Mouse (Mus musculus) spleen, embryonic (tissue): ENCODE results near the gene Rbp2.

Experiments used
- CTCF ChIA-PET: fragments of 350-600 bp; sonication (Branson Sonifier 250); formaldehyde crosslinking; loops from one replicate; lab custom pipeline; 2022; lab: Charles Lee

Rbp2 gene

GRCm38 (mm10) chr9:98485815-98486214, at the start of gene Rbp2:
Gene Rbp2 (plus strand): TSS chr9:98486115.
- CTCF ChIA-PET: no interaction called here

- CTCF ChIA-PET: no interaction called here
Observed at GRCm38 (mm10) chr9:98437819-98438218, 48.1 kb upstream of the Rbp2 start.

- CTCF ChIA-PET: no interaction called here
Observed at GRCm38 (mm10) chr9:98439091-98439490, 46.8 kb upstream of the Rbp2 start.

GRCm38 (mm10) chr9:98442638-98443037, 43.3 kb upstream of the Rbp2 start:
- CTCF ChIA-PET: no interaction called here

- CTCF ChIA-PET: no interaction called here
Observed at GRCm38 (mm10) chr9:98445359-98446149, 40.4 kb upstream of the Rbp2 start.

GRCm38 (mm10) chr9:98450976-98451375, 34.9 kb upstream of the Rbp2 start:
- CTCF ChIA-PET: no interaction called here

GRCm38 (mm10) chr9:98466709-98467108, 19.2 kb upstream of the Rbp2 start:
- CTCF ChIA-PET: no interaction called here

GRCm38 (mm10) chr9:98480172-98480749, 5.7 kb upstream of the Rbp2 start:
- CTCF ChIA-PET: no interaction called here

- CTCF ChIA-PET: no interaction called here
Observed at GRCm38 (mm10) chr9:98482256-98482655, 3.7 kb upstream of the Rbp2 start.

GRCm38 (mm10) chr9:98485020-98485419, 895 bp upstream of the Rbp2 start:
- CTCF ChIA-PET: no interaction called here

- CTCF ChIA-PET: no interaction called here
Observed at GRCm38 (mm10) chr9:98487273-98487672, 1.4 kb downstream of the Rbp2 start.

GRCm38 (mm10) chr9:98489532-98489931, 3.6 kb downstream of the Rbp2 start:
- CTCF ChIA-PET: no interaction called here

GRCm38 (mm10) chr9:98490128-98490527, 4.2 kb downstream of the Rbp2 start:
- CTCF ChIA-PET: no interaction called here

GRCm38 (mm10) chr9:98491071-98491470, 5.2 kb downstream of the Rbp2 start:
- CTCF ChIA-PET: no interaction called here

- CTCF ChIA-PET: interaction anchor here (0.8 kb wide), 1 partner anchor 15 kb away, joined by 15 read pairs; no protein-coding TSS in a partner anchor
Observed at GRCm38 (mm10) chr9:98492212-98492611, 6.3 kb downstream of the Rbp2 start.

GRCm38 (mm10) chr9:98492821-98493220, 6.9 kb downstream of the Rbp2 start:
- CTCF ChIA-PET: interaction anchor here (0.8 kb wide), 1 partner anchor 16 kb away, joined by 15 read pairs; no protein-coding TSS in a partner anchor

- CTCF ChIA-PET: no interaction called here
Observed at GRCm38 (mm10) chr9:98497157-98497556, 11.2 kb downstream of the Rbp2 start.

- CTCF ChIA-PET: no interaction called here
Observed at GRCm38 (mm10) chr9:98497990-98498389, 12.1 kb downstream of the Rbp2 start.

GRCm38 (mm10) chr9:98498717-98499268, 12.9 kb downstream of the Rbp2 start:
- CTCF ChIA-PET: no interaction called here

- CTCF ChIA-PET: no interaction called here
Observed at GRCm38 (mm10) chr9:98499601-98500000, 13.7 kb downstream of the Rbp2 start.

GRCm38 (mm10) chr9:98507480-98507879, 21.6 kb downstream of the Rbp2 start:
- CTCF ChIA-PET: no interaction called here

GRCm38 (mm10) chr9:98510363-98511055, 24.6 kb downstream of the Rbp2 start:
- CTCF ChIA-PET: interaction anchor here (0.5 kb wide), 1 partner anchor 9 kb away, joined by 5 read pairs; no protein-coding TSS in a partner anchor
